Mouse (Mus musculus) lung, adult 18-20 months (tissue): ENCODE results near the gene Map2.

Source experiments
- DNase-seq, 2 experiments: peaks; one replicate each; pipeline ENCODE4 v3.0.0; 2022; ENCODE audit warnings: mixed read lengths in 2 of 2

Gene Map2

GRCm38 (mm10) chr1:66395826-66396225, 220.8 kb downstream of the Map2 start:
- DNase-seq, result no peak

GRCm38 (mm10) chr1:66401902-66402301, 226.8 kb downstream of the Map2 start:
- DNase-seq, result no peak

- no peak for DNase-seq
These were observed 232.3 kb downstream of the Map2 start for GRCm38 (mm10) chr1:66407270-66407967.

GRCm38 (mm10) chr1:66418360-66418759, 243.3 kb downstream of the Map2 start:
- DNase-seq, result no peak

- DNase-seq, result no peak
These were observed 251.0 kb downstream of the Map2 start for GRCm38 (mm10) chr1:66426073-66426472.

- no peak for DNase-seq
These were observed 255.9 kb downstream of the Map2 start for GRCm38 (mm10) chr1:66430962-66431361.

- DNase-seq, result no peak
These were observed 256.4 kb downstream of the Map2 start for GRCm38 (mm10) chr1:66431472-66431871.

- DNase-seq, result no peak
These were observed 263.0 kb downstream of the Map2 start for GRCm38 (mm10) chr1:66438069-66438468.

GRCm38 (mm10) chr1:66442922-66443321, 267.8 kb downstream of the Map2 start:
- no peak for DNase-seq

GRCm38 (mm10) chr1:66449471-66449870, 274.4 kb downstream of the Map2 start:
- DNase-seq, result no peak

- no peak for DNase-seq
These were observed 281.5 kb downstream of the Map2 start for GRCm38 (mm10) chr1:66456580-66456979.

- DNase-seq, result no peak
These were observed 282.7 kb downstream of the Map2 start for GRCm38 (mm10) chr1:66457747-66458146.

- DNase-seq, result no peak
These were observed 284.3 kb downstream of the Map2 start for GRCm38 (mm10) chr1:66459394-66459793.

- DNase-seq, result no peak
These were observed 285.8 kb downstream of the Map2 start for GRCm38 (mm10) chr1:66460850-66461249.

GRCm38 (mm10) chr1:66467821-66468703, 293.0 kb downstream of the Map2 start, which contains the start of gene Unc80:
TSS of gene Unc80 (plus strand) at chr1:66468367.
- peak in 1 of 2 experiments; percentile 5 for DNase-seq

GRCm38 (mm10) chr1:66468704-66469020, 293.6 kb downstream of the Map2 start:
- no peak for DNase-seq

GRCm38 (mm10) chr1:66482751-66483150, 307.7 kb downstream of the Map2 start:
- DNase-seq, result no peak
